Mouse (Mus musculus) thymus, adult 2 months (tissue): Measurements from ENCODE around the gene Csmd2.

ENCODE experiments used
- CTCF ChIP-seq: fragments of 200-500 bp; IDR thresholded peaks from 2 replicates; pipeline ENCODE4 v1.5.1; 2012; ENCODE audit warnings: mild to moderate bottlenecking, control low read depth, low read length, moderate library complexity, borderline replicate concordance; ENCODE audit not compliant: control insufficient read depth, poor library complexity, insufficient read depth; ENCODE audit errors: extremely low read depth
- POLR2A ChIP-seq: fragments of 200-500 bp; IDR thresholded peaks from 2 replicates; pipeline ENCODE4 v1.6.1; 2012; ENCODE audit warnings: mild to moderate bottlenecking, low read length, control low read depth, moderate library complexity; ENCODE audit not compliant: control insufficient read depth, poor library complexity, insufficient read depth; ENCODE audit errors: extremely low read depth

DNA sequence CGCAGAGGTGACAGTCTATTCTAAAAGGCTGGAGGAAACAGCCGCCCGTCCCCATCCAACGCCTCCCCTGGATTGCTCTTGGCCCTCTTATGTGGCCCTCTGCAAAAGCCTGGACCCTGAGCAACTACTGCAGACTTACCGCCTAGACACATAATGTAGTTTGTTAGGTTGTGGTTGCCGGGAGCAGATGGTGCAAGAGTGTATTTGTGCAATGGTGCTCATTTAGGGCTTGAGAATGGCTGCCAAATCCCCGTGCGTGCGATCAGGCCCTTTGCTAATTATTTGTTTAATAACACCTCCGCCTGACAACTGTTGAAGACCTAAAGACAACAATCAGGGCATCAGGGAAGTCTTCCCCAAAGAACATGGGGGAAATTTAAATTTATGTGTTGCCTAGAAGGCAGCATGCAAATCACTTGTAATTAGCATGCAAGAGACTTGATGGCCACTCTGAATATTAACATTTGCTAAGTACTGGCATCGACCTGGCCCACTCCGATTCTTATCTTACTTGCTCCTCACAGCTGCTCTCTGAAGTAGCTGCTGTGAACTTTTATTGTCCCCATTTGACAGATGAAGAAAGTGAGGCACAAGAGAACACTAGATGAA lies 147.5 kb downstream of the Csmd2 start:
- TF ChIP-seq CTCF (no peak), POLR2A (no peak)
